ENCODE assay signal across 8 mouse cellular contexts in genomic region chr13:78198871-78199641, GRCm38 (mm10). TPM values are rescaled to one million over a fixed set of nuclear protein-coding genes. Genes with fewer than 3 reads are reported as not detected.
A peak's percentile ranks its signal among the peaks of the same experiment; 100 is the strongest.
DNase-seq lines count a peak whose midpoint lies in the region; ATAC-seq and TF ChIP-seq lines count a peak whose summit lies in the region.

No protein-coding gene starts in this region.

- H3K4me1 ChIP-seq in E14TG2a.4 (replicated peaks; ENCODE audit: low read depth, low read length): peaks cover 43% of the 10 kb centered on the region
- H3K4me1 ChIP-seq in kidney, embryonic 16.5 days (ENCODE audit: insufficient read depth, low read length): peaks cover 13% of the 10 kb centered on the region

- H3K36me3 ChIP-seq in E14TG2a.4 (ENCODE audit: insufficient read depth, low read length): no peaks in the 10 kb centered on the region
- H3K36me3 ChIP-seq in kidney, embryonic 16.5 days (ENCODE audit: insufficient read depth, low read length): no peaks in the 10 kb centered on the region

- peak; percentile 68 to 89 for DNase-seq in adrenal gland, adult (ENCODE audit: inconsistent age in 2 of 2, low spot score in 1 of 2)
- DNase-seq in adrenal gland, adult 8-10 months: no peak
- DNase-seq in cerebellum, postnatal 14 days: peak; percentile 72 to 78
- peak; percentile 28 to 29 for DNase-seq in heart, adult 9 months (ENCODE audit: low spot score in 2 of 2)
- peak; percentile 61 to 78 for DNase-seq in lung, postnatal 4 days
- peak; percentile 46 for DNase-seq in urinary bladder, postnatal 14 days (ENCODE audit: low spot score)

- H3K27ac ChIP-seq in kidney, embryonic 16.5 days (ENCODE audit: low read length): peak overlapping the region; percentile 99

- H3K27me3 ChIP-seq in E14TG2a.4 (ENCODE audit: insufficient read depth, low read length): peaks cover 76% of the 10 kb centered on the region
- no peaks in the 10 kb centered on the region for H3K27me3 ChIP-seq in kidney, embryonic 16.5 days (ENCODE audit: insufficient read depth, low read length)

- H3K4me3 ChIP-seq in E14TG2a.4 (replicated peaks; ENCODE audit: low read length): peak overlapping the region; percentile 71
- H3K4me3 ChIP-seq in kidney, embryonic 16.5 days (ENCODE audit: low read length): peak overlapping the region; percentile 89

- WGBS in kidney, embryonic 16.5 days: 0% methylated on average over 46 of the region's 92 CpGs

- H3K4me2 ChIP-seq in kidney, embryonic 16.5 days (replicated peaks; ENCODE audit: low read depth, low read length): peak overlapping the region; percentile 79

- no peaks in the 10 kb centered on the region for H3K9me3 ChIP-seq in E14TG2a.4 (ENCODE audit: low read length)
- H3K9me3 ChIP-seq in kidney, embryonic 16.5 days (ENCODE audit: low read length): no peaks in the 10 kb centered on the region

- peak; percentile 10; the same call in 1 of the 2 replicates for ATAC-seq in kidney, embryonic 16.5 days (ENCODE audit: low FRiP score, low TSS enrichment)

- peak overlapping the region; percentile 97 for H3K9ac ChIP-seq in kidney, embryonic 16.5 days (replicated peaks; ENCODE audit: low read length)

- TF ChIP-seq CTCF in E14TG2a.4 (conservative IDR thresholded peaks at IDR 0.05; ENCODE audit: low read length): no peak

RNA-seq across cellular contexts. Expression of gene Nr2f1, which starts 0.5 kb away (rescaled TPM):
- 10 to 100 TPM; 19.1 to 26.2 (median 21.7) TPM for total RNA-seq in adrenal gland, adult 8-10 months (2022)
- 12.3 and 15.5 TPM in 2 replicates for polyA plus RNA-seq in kidney, embryonic 16.5 days (2015; fragmentation: Nextera tagmentation; extraction: Ambion mirVana)
